ENCODE assay signal across 24 mouse cellular contexts in the genomic region with DNA sequence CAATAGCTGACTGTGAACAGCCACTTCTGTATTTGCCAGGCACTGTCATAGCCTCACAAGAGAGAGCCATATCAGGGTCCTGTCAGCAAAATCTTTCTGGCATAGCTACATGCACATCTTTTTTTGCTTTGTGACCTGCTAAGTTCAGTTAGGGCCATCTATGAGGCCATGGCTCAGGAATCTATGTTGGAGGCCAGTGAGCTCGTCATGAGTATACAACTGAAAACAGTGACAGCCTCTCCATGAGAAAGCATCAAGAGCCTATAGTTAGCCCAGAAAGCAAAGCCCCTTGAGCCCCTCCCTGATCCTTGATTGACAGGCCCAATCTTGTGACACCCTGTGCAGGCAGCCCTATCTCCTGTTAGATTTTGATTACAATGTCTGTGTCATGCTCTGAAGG. TPM values are rescaled to one million over a fixed set of nuclear protein-coding genes. Genes with fewer than 3 reads are reported as not detected.
DNase-seq lines count a peak whose midpoint lies in the region; ATAC-seq and TF ChIP-seq lines count a peak whose summit lies in the region.
"Had no signal": no experiment of that assay in that cellular context is flagged by ENCODE, and none has a peak within 500 bp of the region (broad histone marks: within the 10 kb centered on the region; RNA-seq: fewer than 3 reads in every experiment).

No protein-coding gene starts in this region.

- H3K9me3 ChIP-seq in forebrain, embryonic 13.5 days (replicated peaks) = no peaks in the 10 kb centered on the region
- no peaks in the 10 kb centered on the region for H3K9me3 ChIP-seq in forebrain, embryonic 16.5 days (ENCODE audit: control insufficient read depth, low read length)
- no peaks in the 10 kb centered on the region for H3K9me3 ChIP-seq in midbrain, embryonic 11.5 days (ENCODE audit: control insufficient read depth, low read length)
- no peaks in the 10 kb centered on the region for H3K9me3 ChIP-seq in midbrain, embryonic 14.5 days (ENCODE audit: control insufficient read depth, low read length)
- no peaks in the 10 kb centered on the region for H3K9me3 ChIP-seq in hindbrain, embryonic 13.5 days
- H3K9me3 ChIP-seq: embryonic facial prominence, embryonic 10.5 days; embryonic facial prominence, embryonic 12.5 days had no signal

- no peak overlapping the region for H3K9ac ChIP-seq in forebrain, embryonic 13.5 days
- H3K9ac ChIP-seq in forebrain, embryonic 16.5 days (replicated peaks; ENCODE audit: low read depth, low read length) = no peak overlapping the region
- no peak overlapping the region for H3K9ac ChIP-seq in midbrain, embryonic 11.5 days (ENCODE audit: low read length)
- no peak overlapping the region for H3K9ac ChIP-seq in midbrain, embryonic 14.5 days (replicated peaks; ENCODE audit: low read length)
- no peak overlapping the region for H3K9ac ChIP-seq in hindbrain, embryonic 13.5 days
- H3K9ac ChIP-seq: embryonic facial prominence, embryonic 12.5 days; forebrain, postnatal 0 days had no signal

- WGBS in forebrain, embryonic 13.5 days = 40% methylated on average over 1 of the region's 1 CpGs
- WGBS in forebrain, embryonic 16.5 days = 38% methylated on average over 1 of the region's 1 CpGs
- 35% methylated on average over 1 of the region's 1 CpGs for WGBS in midbrain, embryonic 11.5 days
- WGBS in midbrain, embryonic 14.5 days = 32% methylated on average over 1 of the region's 1 CpGs
- 65% methylated on average over 1 of the region's 1 CpGs for WGBS in hindbrain, embryonic 13.5 days

- H3K4me2 ChIP-seq in forebrain, embryonic 13.5 days = no peak overlapping the region
- H3K4me2 ChIP-seq in forebrain, embryonic 16.5 days (ENCODE audit: low read length) = no peak overlapping the region
- H3K4me2 ChIP-seq in midbrain, embryonic 11.5 days = no peak overlapping the region
- no peak overlapping the region for H3K4me2 ChIP-seq in midbrain, embryonic 14.5 days (ENCODE audit: low read length)
- no peak overlapping the region for H3K4me2 ChIP-seq in hindbrain, embryonic 13.5 days
- H3K4me2 ChIP-seq: embryonic facial prominence, embryonic 12.5 days had no signal

- DNase-seq in midbrain, embryonic 11.5 days (ENCODE audit: low spot score, missing footprints) = no peak
- no peak for DNase-seq in midbrain, embryonic 14.5 days
- DNase-seq in Patski (ENCODE audit: low read depth, low spot score) = no peak
- DNase-seq: adrenal gland, adult 8-10 months; adrenal gland, postnatal 14 days; adrenal gland, postnatal 36 days; cerebellum, adult 11-12 months; cerebellum, adult 2 months; cerebellum, adult 9-10 months; cerebellum, postnatal 10 days; cerebellum, postnatal 25 days; forebrain, postnatal 0 days had no signal

- no peak overlapping the region for H3K27ac ChIP-seq in forebrain, embryonic 13.5 days
- no peak overlapping the region for H3K27ac ChIP-seq in forebrain, embryonic 16.5 days (ENCODE audit: low read length)
- no peak overlapping the region for H3K27ac ChIP-seq in midbrain, embryonic 11.5 days (ENCODE audit: low read depth, low read length)
- H3K27ac ChIP-seq in midbrain, embryonic 14.5 days (replicated peaks; ENCODE audit: low read depth, low read length) = no peak overlapping the region
- no peak overlapping the region for H3K27ac ChIP-seq in hindbrain, embryonic 13.5 days
- H3K27ac ChIP-seq: embryonic facial prominence, embryonic 10.5 days; embryonic facial prominence, embryonic 12.5 days had no signal

- POLR2A ChIA-PET in Patski (lab: Charles Lee) = no interaction called here

- CTCF ChIA-PET in Patski (lab: Charles Lee) = interaction anchor here (0.8 kb wide), 1 partner anchor 20 kb away, joined by 3 read pairs; no protein-coding TSS in a partner anchor

- no peak overlapping the region for H3K4me3 ChIP-seq in forebrain, embryonic 13.5 days
- H3K4me3 ChIP-seq in forebrain, embryonic 16.5 days (replicated peaks; ENCODE audit: low read length) = no peak overlapping the region
- H3K4me3 ChIP-seq in midbrain, embryonic 11.5 days (ENCODE audit: low read depth, low read length) = no peak overlapping the region
- H3K4me3 ChIP-seq in midbrain, embryonic 14.5 days (replicated peaks; ENCODE audit: low read depth, low read length) = no peak overlapping the region
- no peak overlapping the region for H3K4me3 ChIP-seq in hindbrain, embryonic 13.5 days
- H3K4me3 ChIP-seq: embryonic facial prominence, embryonic 10.5 days; embryonic facial prominence, embryonic 12.5 days had no signal

- TF ChIP-seq CTCF in Patski (IDR thresholded peaks at IDR 0.05) = no peak

- H3K36me3 ChIP-seq in forebrain, embryonic 13.5 days (ENCODE audit: poor library complexity, severe bottlenecking) = no peaks in the 10 kb centered on the region
- H3K36me3 ChIP-seq in forebrain, embryonic 16.5 days (ENCODE audit: control insufficient read depth, insufficient read depth) = no peaks in the 10 kb centered on the region
- H3K36me3 ChIP-seq in midbrain, embryonic 11.5 days (ENCODE audit: control insufficient read depth, insufficient read depth, low read length) = no peaks in the 10 kb centered on the region
- H3K36me3 ChIP-seq in midbrain, embryonic 14.5 days (ENCODE audit: control insufficient read depth, insufficient read depth, low read length) = no peaks in the 10 kb centered on the region
- H3K36me3 ChIP-seq in hindbrain, embryonic 13.5 days = no peaks in the 10 kb centered on the region
- H3K36me3 ChIP-seq: embryonic facial prominence, embryonic 10.5 days; embryonic facial prominence, embryonic 12.5 days had no signal

- H3K27me3 ChIP-seq in forebrain, embryonic 13.5 days = no peaks in the 10 kb centered on the region
- no peaks in the 10 kb centered on the region for H3K27me3 ChIP-seq in forebrain, embryonic 16.5 days (replicated peaks; ENCODE audit: control insufficient read depth, insufficient read depth, low read length)
- H3K27me3 ChIP-seq in midbrain, embryonic 11.5 days (ENCODE audit: control insufficient read depth, insufficient read depth, low read length) = no peaks in the 10 kb centered on the region
- no peaks in the 10 kb centered on the region for H3K27me3 ChIP-seq in midbrain, embryonic 14.5 days (ENCODE audit: control insufficient read depth, insufficient read depth, low read length)
- no peaks in the 10 kb centered on the region for H3K27me3 ChIP-seq in Patski
- no peaks in the 10 kb centered on the region for H3K27me3 ChIP-seq in hindbrain, embryonic 13.5 days
- H3K27me3 ChIP-seq: embryonic facial prominence, embryonic 12.5 days had no signal

- in situ Hi-C loops in Patski (cut with MboI; ENCODE audit: low pct_unique_long_range_greater_than_20kb) = no loop called here

- H3K4me1 ChIP-seq in forebrain, embryonic 13.5 days = no peaks in the 10 kb centered on the region
- H3K4me1 ChIP-seq in forebrain, embryonic 16.5 days (replicated peaks; ENCODE audit: control insufficient read depth, insufficient read depth, low read length) = no peaks in the 10 kb centered on the region
- H3K4me1 ChIP-seq in midbrain, embryonic 11.5 days (ENCODE audit: control insufficient read depth, insufficient read depth, low read length) = no peaks in the 10 kb centered on the region
- no peaks in the 10 kb centered on the region for H3K4me1 ChIP-seq in midbrain, embryonic 14.5 days (ENCODE audit: control insufficient read depth, insufficient read depth, low read length)
- no peaks in the 10 kb centered on the region for H3K4me1 ChIP-seq in hindbrain, embryonic 13.5 days (replicated peaks)
- H3K4me1 ChIP-seq: embryonic facial prominence, embryonic 12.5 days had no signal

- 0 out of 2 replicates have a peak, but pooled peaks have one; percentile 27 for ATAC-seq in forebrain, embryonic 13.5 days
- no peak for ATAC-seq in forebrain, embryonic 16.5 days
- 0 out of 2 replicates have a peak, but pooled peaks have one; percentile 40 for ATAC-seq in midbrain, embryonic 11.5 days (ENCODE audit: low FRiP score)
- ATAC-seq in midbrain, embryonic 14.5 days (ENCODE audit: low FRiP score, low TSS enrichment) = no peak
- peak; percentile 65 for ATAC-seq in Patski
- ATAC-seq in frontal cortex, adult (ENCODE audit: low TSS enrichment) = no peak
- no peak for ATAC-seq in hindbrain, embryonic 13.5 days (ENCODE audit: low FRiP score)
- ATAC-seq: forebrain, embryonic 14.5 days; forebrain, postnatal 0 days had no signal

RNA-seq across cellular contexts. Expression of gene Clca4a, which starts 1.2 kb away (rescaled TPM):
- not detected in 2 replicates for polyA plus RNA-seq in forebrain, embryonic 13.5 days (2015; fragmentation: Nextera tagmentation; extraction: Ambion mirVana)
- polyA plus RNA-seq in forebrain, embryonic 16.5 days (2015; fragmentation: Nextera tagmentation; extraction: Ambion mirVana) = not detected in 2 replicates
- not detected in 2 replicates for polyA plus RNA-seq in midbrain, embryonic 11.5 days (2014; fragmentation: Nextera tagmentation; extraction: Ambion mirVana)
- not detected in 2 replicates for polyA plus RNA-seq in midbrain, embryonic 14.5 days (2014; fragmentation: Nextera tagmentation; extraction: Ambion mirVana)
- polyA plus RNA-seq in Patski (2021) = 0.14 TPM
- not detected in 2 replicates for polyA plus RNA-seq in hindbrain, embryonic 13.5 days (2015; fragmentation: Nextera tagmentation; extraction: Ambion mirVana)
- polyA plus RNA-seq: cortical plate, adult 2 months; embryonic facial prominence, embryonic 14.5 days; forebrain, embryonic 11.5 days; forebrain, embryonic 14.5 days; forebrain, postnatal 0 days; frontal cortex, adult 2 months had no signal

RNA-seq across cellular contexts. Expression of gene Clca4b, which starts 43.8 kb away (rescaled TPM):
- polyA plus RNA-seq in forebrain, embryonic 13.5 days (2015; fragmentation: Nextera tagmentation; extraction: Ambion mirVana) = not detected in 2 replicates
- not detected in 2 replicates for polyA plus RNA-seq in forebrain, embryonic 16.5 days (2015; fragmentation: Nextera tagmentation; extraction: Ambion mirVana)
- not detected in 2 replicates for polyA plus RNA-seq in midbrain, embryonic 11.5 days (2014; fragmentation: Nextera tagmentation; extraction: Ambion mirVana)
- polyA plus RNA-seq in midbrain, embryonic 14.5 days (2014; fragmentation: Nextera tagmentation; extraction: Ambion mirVana) = not detected in 2 replicates
- 0.13 TPM for polyA plus RNA-seq in Patski (2021)
- polyA plus RNA-seq in hindbrain, embryonic 13.5 days (2015; fragmentation: Nextera tagmentation; extraction: Ambion mirVana) = not detected in 2 replicates
- polyA plus RNA-seq: C2C12; cortical plate, adult 2 months; embryonic facial prominence, embryonic 10.5 days; embryonic facial prominence, embryonic 12.5 days; embryonic facial prominence, embryonic 14.5 days; forebrain, embryonic 11.5 days; forebrain, embryonic 14.5 days; forebrain, postnatal 0 days; frontal cortex, adult 2 months had no signal

RNA-seq across cellular contexts. Expression of gene Clca1, which starts 56.5 kb away (rescaled TPM):
- not detected in 2 replicates for polyA plus RNA-seq in forebrain, embryonic 13.5 days (2015; fragmentation: Nextera tagmentation; extraction: Ambion mirVana)
- not detected in 2 replicates for polyA plus RNA-seq in forebrain, embryonic 16.5 days (2015; fragmentation: Nextera tagmentation; extraction: Ambion mirVana)
- polyA plus RNA-seq in midbrain, embryonic 11.5 days (2014; fragmentation: Nextera tagmentation; extraction: Ambion mirVana) = not detected in 2 replicates
- not detected in 2 replicates for polyA plus RNA-seq in midbrain, embryonic 14.5 days (2014; fragmentation: Nextera tagmentation; extraction: Ambion mirVana)
- not detected for polyA plus RNA-seq in Patski (2021)
- not detected in 2 replicates for polyA plus RNA-seq in hindbrain, embryonic 13.5 days (2015; fragmentation: Nextera tagmentation; extraction: Ambion mirVana)
- polyA plus RNA-seq: C2C12; cerebellum, adult 2 months; cortical plate, adult 2 months; embryonic facial prominence, embryonic 10.5 days; forebrain, embryonic 11.5 days; forebrain, embryonic 14.5 days; forebrain, postnatal 0 days; frontal cortex, adult 2 months had no signal

Comparison
In these comparisons a context has a peak if more than half of its experiments do, and no peak if none do; other contexts are left out.
1. ATAC-seq: peak in forebrain, embryonic 13.5 days (single experiment), midbrain, embryonic 11.5 days (single experiment) and Patski (single experiment); none in forebrain, embryonic 16.5 days (single experiment), midbrain, embryonic 14.5 days (single experiment), frontal cortex, adult (single experiment) and hindbrain, embryonic 13.5 days (single experiment).